ENCODE assay signal across 18 mouse cellular contexts in genomic region chr9:7797542-7797941, GRCm38 (mm10).
"Had no signal": no experiment of that assay in that cellular context is flagged by ENCODE, and none has a peak within 500 bp of the region (broad histone marks: within the 10 kb centered on the region; RNA-seq: fewer than 3 reads in every experiment).

No protein-coding gene starts in this region.

- H3K9ac ChIP-seq: heart, embryonic 13.5 days; heart, embryonic 15.5 days; hindbrain, embryonic 12.5 days; hindbrain, embryonic 14.5 days; intestine, embryonic 15.5 days; limb, embryonic 13.5 days; limb, embryonic 15.5 days; liver, embryonic 14.5 days had no signal

- H3K27ac ChIP-seq: heart, embryonic 13.5 days; heart, embryonic 15.5 days; hindbrain, embryonic 10.5 days; hindbrain, embryonic 12.5 days; hindbrain, embryonic 14.5 days; intestine, embryonic 15.5 days; layer of hippocampus, adult 2 months; left cerebral cortex, adult 2 months; limb, embryonic 13.5 days; limb, embryonic 15.5 days; liver, embryonic 14.5 days had no signal

- H3K9me3 ChIP-seq: heart, embryonic 13.5 days; heart, embryonic 15.5 days; hindbrain, embryonic 10.5 days; hindbrain, embryonic 12.5 days; intestine, embryonic 15.5 days; limb, embryonic 13.5 days; limb, embryonic 15.5 days had no signal

- H3K4me1 ChIP-seq: heart, embryonic 13.5 days; heart, embryonic 15.5 days; hindbrain, embryonic 10.5 days; hindbrain, embryonic 12.5 days; intestine, embryonic 15.5 days; limb, embryonic 13.5 days; limb, embryonic 15.5 days had no signal

- DNase-seq: gastrocnemius, postnatal 25 days; heart, postnatal 4 days; kidney, adult 18-20 months; kidney, adult 8-10 months; kidney, postnatal 10 days; kidney, postnatal 25 days; kidney, postnatal 4 days had no signal

- H3K4me3 ChIP-seq: heart, embryonic 13.5 days; heart, embryonic 15.5 days; hindbrain, embryonic 10.5 days; hindbrain, embryonic 12.5 days; intestine, embryonic 15.5 days; layer of hippocampus, adult 2 months; left cerebral cortex, adult 2 months; limb, embryonic 13.5 days; limb, embryonic 15.5 days had no signal

- H3K27me3 ChIP-seq: heart, embryonic 13.5 days; heart, embryonic 15.5 days; hindbrain, embryonic 12.5 days; intestine, embryonic 15.5 days; limb, embryonic 13.5 days; limb, embryonic 15.5 days had no signal
